Mouse (Mus musculus) megakaryocyte, embryonic 14.5 days (primary cell): ENCODE data around the gene Akirin1. TPM values are rescaled to one million over a fixed set of nuclear protein-coding genes. Genes with fewer than 3 reads are reported as not detected.

Source experiments
- H3K27me3 ChIP-seq: replicated peaks from 2 replicates; pipeline ENCODE3; 2012; ENCODE audit warnings: inconsistent platforms
- H3K36me3 ChIP-seq: replicated peaks from 2 replicates; pipeline ENCODE3; 2012; ENCODE audit warnings: low read length, inconsistent platforms, mixed read lengths
- H3K4me1 ChIP-seq: 2 replicates; pipeline ENCODE4 v1.6.1; 2012; ENCODE audit warnings: inconsistent platforms
- H3K4me3 ChIP-seq: replicated peaks from 2 replicates; pipeline ENCODE3; 2012; ENCODE audit warnings: moderate library complexity, mild to moderate bottlenecking, inconsistent platforms
- H3K9me3 ChIP-seq: 2 replicates; pipeline ENCODE4 v1.6.1; 2012; ENCODE audit warnings: inconsistent platforms
- FLI1 ChIP-seq: IDR thresholded peaks from 2 replicates; pipeline ENCODE4 v1.6.1; 2012; ENCODE audit warnings: low read length, inconsistent platforms, mixed read lengths
- GATA1 ChIP-seq: IDR thresholded peaks from 3 replicates; pipeline ENCODE4 v1.6.1; 2012; ENCODE audit warnings: mixed read lengths, low read length, inconsistent platforms, borderline replicate concordance
- polyA plus RNA-seq: library from polyadenylated mRNA; stranded (reverse); fragments of >175 nt; gene quantifications from 2 replicates; pipeline ENCODE4 v1.2.3, GENCODE M21; 2012; ENCODE audit warnings: low replicate concordance; ENCODE audit not compliant: insufficient read depth

Akirin1 gene
- polyA plus RNA-seq, 1 experiment, result 189 TPM

DNA sequence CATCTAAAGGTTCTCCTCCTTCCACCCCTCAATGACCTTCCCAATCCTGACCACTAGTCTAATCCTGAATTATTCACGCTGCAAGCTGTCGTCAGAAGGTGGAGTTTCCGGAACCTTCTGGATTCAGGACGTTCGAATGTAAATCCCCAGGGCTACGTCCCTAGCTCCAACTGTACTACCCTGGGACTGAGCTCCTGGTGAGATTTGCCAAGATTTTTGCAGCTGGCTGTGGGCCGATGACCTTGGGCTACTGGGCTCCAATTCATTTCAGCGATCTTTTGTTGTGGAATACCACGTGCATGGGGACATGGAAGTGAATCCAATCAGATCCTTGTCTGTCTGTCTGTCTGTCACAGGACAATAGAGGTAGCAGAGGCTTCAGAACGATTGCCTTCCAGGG lies 59.8 kb downstream of the Akirin1 start:
- peaks cover 15% of the 10 kb centered on the region for H3K4me1 ChIP-seq
- no peaks in the 10 kb centered on the region; the same call in 1 of the 2 replicates for H3K9me3 ChIP-seq
- no peaks in the 10 kb centered on the region for H3K36me3 ChIP-seq
- H3K4me3 ChIP-seq, result no peak overlapping the region
- TF ChIP-seq GATA1 (no peak), FLI1 (no peak)
- H3K27me3 ChIP-seq, result peaks cover 64% of the 10 kb centered on the region

DNA sequence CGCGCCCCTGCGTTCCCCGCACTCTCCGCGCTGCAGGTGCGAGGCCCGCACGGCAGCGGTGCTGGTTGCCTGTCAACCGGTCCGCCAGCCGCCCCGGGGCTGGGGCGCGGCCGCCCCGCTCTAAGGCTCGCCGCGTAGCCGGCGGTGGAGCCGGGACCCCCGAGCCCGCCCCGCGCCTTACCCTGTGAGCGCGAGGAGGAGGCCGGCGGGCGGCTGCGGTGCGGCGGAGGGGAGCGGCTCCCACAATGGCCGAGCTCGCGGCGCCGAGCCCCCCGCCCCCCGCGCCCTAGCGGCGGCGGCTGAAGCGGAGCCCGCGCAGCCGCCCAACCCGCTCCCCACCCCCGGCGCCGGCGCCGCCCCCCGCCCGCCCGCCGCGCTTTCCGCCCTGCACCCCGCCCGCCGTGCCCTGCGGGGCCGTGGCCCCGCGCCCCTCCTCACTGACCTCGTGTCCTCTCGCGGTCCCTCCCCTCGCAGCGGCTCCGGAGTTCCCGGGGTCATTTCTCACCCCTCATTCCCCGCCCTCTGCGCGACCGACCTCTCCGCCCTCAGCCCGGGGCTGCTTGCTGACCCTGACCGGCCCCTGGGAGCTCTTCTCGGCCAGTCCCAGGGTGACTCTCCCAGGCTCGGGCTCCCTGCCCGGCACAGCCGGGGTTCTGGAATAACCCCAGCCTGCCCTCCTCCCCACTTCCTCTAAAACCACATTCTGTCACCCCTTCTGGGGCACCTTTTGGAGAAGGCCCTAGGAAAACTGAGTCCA lies 62.9 kb downstream of the Akirin1 start:
- H3K9me3 ChIP-seq, result no peaks in the 10 kb centered on the region; the same call in 1 of the 2 replicates
- H3K4me1 ChIP-seq, result peaks cover 15% of the 10 kb centered on the region
- no peaks in the 10 kb centered on the region for H3K36me3 ChIP-seq
- no peak for TF ChIP-seq GATA1
- no peak for TF ChIP-seq FLI1
- H3K27me3 ChIP-seq, result peaks cover 79% of the 10 kb centered on the region
- H3K4me3 ChIP-seq, result peak overlapping the region; percentile 90

DNA sequence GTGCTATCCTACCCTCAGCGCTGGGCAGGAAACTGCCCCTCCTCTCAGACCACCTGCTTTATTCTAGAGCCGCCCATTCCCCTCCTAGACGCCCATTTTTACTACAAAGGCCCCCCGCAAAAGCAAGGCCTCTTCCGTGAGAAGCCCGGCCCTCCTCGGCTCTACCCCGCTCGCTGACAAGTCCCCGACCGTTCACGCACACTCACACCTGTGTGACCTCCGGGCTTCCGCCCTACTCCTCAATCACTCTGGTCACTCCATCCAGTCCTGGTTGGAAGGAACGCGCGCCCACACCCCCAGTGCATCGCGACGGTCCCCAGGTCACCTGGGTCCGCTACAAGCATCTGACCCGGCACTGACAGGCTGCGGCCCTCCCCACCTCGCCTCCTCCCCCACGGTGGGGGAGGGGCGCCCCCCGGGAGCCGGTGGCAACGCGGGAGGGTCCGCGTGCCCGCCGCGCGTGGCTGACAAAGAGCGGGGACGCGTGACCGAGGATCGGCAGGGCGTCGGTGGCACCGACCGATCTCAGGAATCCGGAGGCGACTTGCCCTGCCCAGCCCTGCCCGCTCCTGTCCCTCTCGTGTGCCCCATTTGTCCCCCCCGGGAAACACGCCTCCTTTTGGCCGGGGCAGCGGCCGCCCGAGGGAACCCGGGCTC lies 63.6 kb downstream of the Akirin1 start:
- TF ChIP-seq FLI1, result no peak
- no peak for TF ChIP-seq GATA1
- Histone ChIP-seq H3K9me3 (no peaks in the 10 kb centered on the region; the same call in 1 of the 2 replicates), H3K36me3 (no peaks in the 10 kb centered on the region), H3K4me3 (peak overlapping the region; percentile 90), H3K4me1 (peaks cover 15% of the 10 kb centered on the region), H3K27me3 (peaks cover 78% of the 10 kb centered on the region)

DNA sequence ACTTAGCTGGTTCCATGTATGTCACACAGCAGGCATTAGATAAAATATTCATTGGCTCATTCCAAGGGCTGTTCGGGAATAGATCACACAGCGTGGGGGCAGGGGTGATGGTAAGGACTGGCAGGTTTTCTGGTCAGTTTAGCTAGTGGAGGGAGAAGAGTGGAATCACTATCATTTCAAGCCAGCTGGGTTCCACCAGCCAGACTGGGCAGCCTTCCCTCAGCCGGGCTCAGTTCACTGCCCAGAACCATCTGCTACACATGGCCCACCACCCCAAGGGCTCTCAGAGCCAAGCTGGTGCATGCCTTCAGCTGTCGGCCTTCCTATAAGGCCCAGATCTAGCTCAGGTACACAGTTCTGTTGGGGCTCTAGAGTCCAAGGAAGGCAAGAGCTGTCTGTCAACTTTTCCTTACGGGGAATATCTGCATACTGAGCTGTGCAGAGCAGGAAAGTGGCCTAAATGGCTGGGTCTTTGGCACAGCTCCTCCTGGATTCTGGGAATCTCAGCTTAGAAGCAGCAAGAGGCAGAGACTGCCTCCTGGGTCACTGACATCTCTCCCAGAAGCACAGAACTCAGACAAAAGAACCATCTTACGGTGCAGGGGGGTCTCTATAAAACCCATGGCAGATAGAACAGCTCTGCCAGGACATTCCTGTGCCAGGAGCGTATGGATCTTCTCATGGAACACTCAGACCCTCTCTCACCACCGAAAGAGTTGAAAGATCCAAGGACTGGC lies 64.5 kb downstream of the Akirin1 start:
- Histone ChIP-seq H3K4me1 (peaks cover 15% of the 10 kb centered on the region), H3K36me3 (no peaks in the 10 kb centered on the region), H3K27me3 (peaks cover 78% of the 10 kb centered on the region), H3K9me3 (no peaks in the 10 kb centered on the region; the same call in 1 of the 2 replicates), H3K4me3 (no peak overlapping the region)
- no peak for TF ChIP-seq FLI1
- no peak for TF ChIP-seq GATA1

DNA sequence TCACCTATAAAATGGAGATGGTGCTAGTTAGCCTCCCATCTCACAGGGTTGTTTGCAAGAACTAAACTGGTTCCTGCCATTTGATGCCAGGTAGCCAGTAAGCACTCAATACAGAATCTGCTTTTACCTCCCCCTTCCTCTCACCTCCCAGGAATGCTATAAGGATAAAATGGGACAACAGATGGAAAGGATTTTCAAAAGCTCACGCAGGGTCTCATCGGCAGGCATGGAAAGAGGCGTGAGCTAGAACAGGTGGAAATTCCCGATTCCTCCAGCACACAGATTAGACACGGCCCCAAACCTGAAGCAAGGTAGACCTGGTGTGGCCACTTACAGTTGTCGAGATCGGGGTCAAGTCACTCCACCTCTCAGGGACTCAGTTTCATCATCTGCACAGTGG lies 65.1 kb downstream of the Akirin1 start:
- H3K27me3 ChIP-seq, result peaks cover 77% of the 10 kb centered on the region

More for the DNA sequence above, 65.1 kb downstream of the Akirin1 start:
- Histone ChIP-seq H3K9me3 (no peaks in the 10 kb centered on the region; the same call in 1 of the 2 replicates), H3K4me3 (no peak overlapping the region), H3K4me1 (peaks cover 15% of the 10 kb centered on the region), H3K36me3 (no peaks in the 10 kb centered on the region)
- TF ChIP-seq FLI1 (no peak), GATA1 (no peak)

Other genes with a start within 250 kb of the Akirin1 start
- 23.7 and 41.2 TPM in 2 replicates for gene Macf1, start 66.0 kb downstream of the Akirin1 start, polyA plus RNA-seq
- 4.2 and 79.5 TPM in 2 replicates for gene Ndufs5, start 32.1 kb downstream of the Akirin1 start, polyA plus RNA-seq
- gene Rhbdl2, start 37.5 kb upstream of the Akirin1 start, polyA plus RNA-seq, result not detected in 2 replicates
- not detected in 2 replicates for gene 4933427I04Rik, start 109.3 kb upstream of the Akirin1 start, polyA plus RNA-seq
- gene Mycbp, start 154.5 kb upstream of the Akirin1 start, polyA plus RNA-seq, result 1.8 and 47.7 TPM in 2 replicates
- gene Rragc, start 167.1 kb upstream of the Akirin1 start, polyA plus RNA-seq, result 5.8 and 10.4 TPM in 2 replicates
- gene 4930535I16Rik, start 167.7 kb upstream of the Akirin1 start, polyA plus RNA-seq, result not detected in 2 replicates